Mouse (Mus musculus) cortical plate, adult 2 months (tissue): ENCODE measurements around the gene Rhebl1.

Experiments
- CTCF ChIP-seq: fragments of 200-500 bp; IDR thresholded peaks from 2 replicates; pipeline ENCODE4 v1.5.1; 2011; ENCODE audit warnings: mild to moderate bottlenecking, control low read depth, low read length; ENCODE audit not compliant: insufficient read depth; ENCODE audit errors: extremely low read depth
- POLR2A ChIP-seq: fragments of 200-500 bp; IDR thresholded peaks from 2 replicates; pipeline ENCODE4 v1.6.1; 2011; ENCODE audit warnings: mild to moderate bottlenecking, low read length, control low read depth; ENCODE audit not compliant: insufficient read depth; ENCODE audit errors: extremely low read depth

GRCm38 (mm10) chr15:98861701-98862410 lies 32.5 kb downstream of the Rhebl1 start:
- TF ChIP-seq POLR2A (no peak), CTCF (no peak)
